Mouse (Mus musculus) sigmoid colon, adult 10 weeks (tissue): ENCODE results near the gene Sec14l4. TPM values are rescaled to one million over a fixed set of nuclear protein-coding genes. Genes with fewer than 3 reads are reported as not detected.

Source experiments
- polyA plus RNA-seq: library from polyadenylated mRNA; stranded (reverse); fragments of 350-450 nt; fragmentation: Illumina TruSeq; extraction: RNeasy Lipid Tissue Mini Kit (QIAGEN cat#74804); gene quantifications from one replicate; pipeline ENCODE4 v1.2.3, GENCODE M21; 2014; ENCODE audit warnings: low read depth, low replicate concordance

The Sec14l4 gene
- polyA plus RNA-seq, result 0.13 TPM

GRCm38 (mm10) chr11:4031126-4031941 lies at the start of gene Sec14l4:
TSS of gene Sec14l4 (plus strand) at chr11:4031462.

GRCm38 (mm10) chr11:3983291-3983862 lies 47.9 kb upstream of the Sec14l4 start, which contains the start of gene Gal3st1:
TSS of gene Gal3st1 (plus strand) at chr11:3983636.

GRCm38 (mm10) chr11:4064627-4065122 lies 33.4 kb downstream of the Sec14l4 start, which contains the start of gene Sec14l3:
TSS of gene Sec14l3 (plus strand) at chr11:4064841.

GRCm38 (mm10) chr11:4095171-4096053 lies 64.2 kb downstream of the Sec14l4 start, which contains the start of gene Mtfp1:
TSS of gene Mtfp1 (minus strand) at chr11:4095445.

Other genes with a start within 250 kb of the Sec14l4 start
- not detected for gene Osbp2, start 167.6 kb upstream of the Sec14l4 start, polyA plus RNA-seq
- 1.1 TPM for gene 4921536K21Rik, start 136.4 kb upstream of the Sec14l4 start, polyA plus RNA-seq
- 8.5 TPM for gene Dusp18, start 136.2 kb upstream of the Sec14l4 start, polyA plus RNA-seq
- 0.19 TPM for gene Slc35e4, start 116.8 kb upstream of the Sec14l4 start, polyA plus RNA-seq
- 2.2 TPM for gene Tcn2, start 99.3 kb upstream of the Sec14l4 start, polyA plus RNA-seq
- gene Pes1, start 67.5 kb upstream of the Sec14l4 start, polyA plus RNA-seq, result 14.2 TPM
- not detected for gene 4930556J24Rik, start 54.7 kb upstream of the Sec14l4 start, polyA plus RNA-seq
- 1.8 TPM for gene Gal3st1, start 47.8 kb upstream of the Sec14l4 start, polyA plus RNA-seq
- not detected for gene Sec14l3, start 33.4 kb downstream of the Sec14l4 start, polyA plus RNA-seq
- 3.6 TPM for gene Mtfp1, start 64.0 kb downstream of the Sec14l4 start, polyA plus RNA-seq
- gene Sec14l2, start 92.0 kb downstream of the Sec14l4 start, polyA plus RNA-seq, result 0.54 TPM
- gene Rnf215, start 103.7 kb downstream of the Sec14l4 start, polyA plus RNA-seq, result 3.1 TPM
- gene Ccdc157, start 128.8 kb downstream of the Sec14l4 start, polyA plus RNA-seq, result 2.7 TPM
- gene Sf3a1, start 128.9 kb downstream of the Sec14l4 start, polyA plus RNA-seq, result 13.8 TPM
- not detected for gene Tbc1d10a, start 155.3 kb downstream of the Sec14l4 start, polyA plus RNA-seq
- not detected for gene Castor1, start 186.8 kb downstream of the Sec14l4 start, polyA plus RNA-seq
- gene Osm, start 205.0 kb downstream of the Sec14l4 start, polyA plus RNA-seq, result not detected
- gene Lif, start 226.1 kb downstream of the Sec14l4 start, polyA plus RNA-seq, result 0.50 TPM